Comparison of ENCODE assay signal across 20 mouse cellular contexts in the genomic region with DNA sequence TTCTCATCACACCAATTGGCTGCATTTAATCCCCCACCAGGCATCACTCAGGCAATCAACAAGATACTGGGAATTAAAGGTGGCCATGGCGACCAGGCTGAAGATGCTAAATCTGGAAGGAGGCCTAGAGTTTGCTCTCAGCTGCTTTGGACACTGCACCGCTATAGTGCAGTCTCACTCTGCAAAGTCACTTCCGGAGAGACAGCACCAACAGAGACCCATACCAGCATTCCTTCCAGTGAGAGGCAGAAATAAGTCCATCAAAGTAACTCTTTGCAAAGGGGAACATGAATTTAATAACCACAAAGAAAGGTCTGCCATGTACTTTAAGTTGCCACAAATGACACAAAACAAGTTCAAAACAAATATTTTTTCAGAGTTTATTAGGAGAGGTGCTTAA. TPM values are rescaled to one million over a fixed set of nuclear protein-coding genes. Genes with fewer than 3 reads are reported as not detected.
A peak's percentile ranks its signal among the peaks of the same experiment; 100 is the strongest.
DNase-seq lines count a peak whose midpoint lies in the region; ATAC-seq and TF ChIP-seq lines count a peak whose summit lies in the region.
"Had no signal": no experiment of that assay in that cellular context is flagged by ENCODE, and none has a peak within 500 bp of the region (broad histone marks: within the 10 kb centered on the region; RNA-seq: fewer than 3 reads in every experiment).

No protein-coding gene starts in this region.

- WGBS in heart, postnatal 0 days: 20% methylated on average over 3 of the region's 3 CpGs

- intact Hi-C loops in gastrocnemius, adult 2 months (cut with DNase I): no loop called here
- intact Hi-C loops in heart, postnatal 36 days (cut with DNase I): no loop called here

- TF ChIP-seq EP300 in heart, postnatal 0 days (IDR thresholded peaks at IDR 0.05; ENCODE audit: low read depth): no peak

- H3K36me3 ChIP-seq in heart, postnatal 0 days (replicated peaks; ENCODE audit: control insufficient read depth, insufficient read depth, low read length): 0 out of 2 replicates have a peak, but pooled peaks cover 3% of the 10 kb centered on the region

- 0 out of 2 replicates have a peak, but pooled peaks cover 3% of the 10 kb centered on the region for H3K4me1 ChIP-seq in heart, postnatal 0 days (ENCODE audit: control insufficient read depth, insufficient read depth)

- no peak for TF ChIP-seq CTCF in gastrocnemius, adult 2 months (IDR thresholded peaks at IDR 0.05)
- TF ChIP-seq CTCF in heart, postnatal 0 days (IDR thresholded peaks at IDR 0.05; ENCODE audit: low read depth): no peak

- H3K4me2 ChIP-seq in heart, postnatal 0 days (ENCODE audit: low read depth, low read length): 0 out of 2 replicates have a peak overlapping the region, but pooled peaks have one; percentile 7
- H3K4me2 ChIP-seq: forebrain, embryonic 13.5 days had no signal

- no peak for ATAC-seq in heart, postnatal 0 days (ENCODE audit: insufficient read depth, low read depth)
- peak; percentile 34 for ATAC-seq in granulocyte monocyte progenitor cell, adult 5-6 weeks (replicated peaks; ENCODE audit: poor library complexity, severe bottlenecking)
- ATAC-seq: forebrain, embryonic 13.5 days had no signal

- H3K9me3 ChIP-seq in heart, postnatal 0 days (replicated peaks; ENCODE audit: control insufficient read depth, low read length): no peaks in the 10 kb centered on the region
- H3K9me3 ChIP-seq: forebrain, embryonic 13.5 days had no signal

- no peak overlapping the region for H3K9ac ChIP-seq in heart, postnatal 0 days (replicated peaks; ENCODE audit: low read depth, low read length)
- H3K9ac ChIP-seq: forebrain, embryonic 13.5 days; liver, embryonic 14.5 days had no signal

- H3K27ac ChIP-seq in gastrocnemius, adult 2 months: peak overlapping the region; percentile 50
- H3K27ac ChIP-seq in heart, postnatal 0 days (ENCODE audit: low read depth): no peak overlapping the region
- H3K27ac ChIP-seq: forebrain, embryonic 13.5 days; liver, embryonic 14.5 days; macrophage had no signal

- no peak for DNase-seq in gastrocnemius, adult 2 months
- no peak for DNase-seq in gastrocnemius, postnatal 4 days (ENCODE audit: low spot score in 2 of 2)
- DNase-seq in heart, postnatal 0 days (ENCODE audit: low spot score): no peak
- DNase-seq in heart, postnatal 36 days: no peak
- DNase-seq in brain, adult 2 months (ENCODE audit: low read depth, low spot score): peak; percentile 14
- no peak for DNase-seq in ovary, adult 18-20 months (ENCODE audit: low spot score)
- DNase-seq: adrenal gland, postnatal 25 days; cerebellum, adult 2 months; gastrocnemius, postnatal 36 days; kidney, adult 8-10 months; kidney, postnatal 14 days; midbrain, embryonic 14.5 days; right cerebral cortex, postnatal 4 days; thymus, adult 2 months had no signal

- H3K27me3 ChIP-seq in heart, postnatal 0 days (ENCODE audit: control insufficient read depth, insufficient read depth, low read length): no peaks in the 10 kb centered on the region
- H3K27me3 ChIP-seq: CH12.LX; forebrain, embryonic 13.5 days had no signal

- peak overlapping the region; percentile 70 for H3K4me3 ChIP-seq in gastrocnemius, adult 2 months
- no peak overlapping the region for H3K4me3 ChIP-seq in heart, postnatal 0 days (ENCODE audit: low read depth, low read length)
- H3K4me3 ChIP-seq: forebrain, embryonic 13.5 days had no signal

RNA-seq across cellular contexts. Expression of gene Cd93, which starts 7.1 kb away (rescaled TPM):
- 10 to 100 TPM; 12.6 to 16.5 TPM for total RNA-seq in gastrocnemius, adult 2 months (2021)
- total RNA-seq in gastrocnemius, postnatal 4 days (2021): 100 to 1,000 TPM; 101 to 104 TPM
- total RNA-seq in heart, postnatal 0 days (2014; rRNA removed; ENCODE audit: low replicate concordance): 106 and 120 TPM in 2 replicates
- 21.1 and 21.2 TPM in 2 replicates for polyA plus RNA-seq in heart, postnatal 0 days (2015; fragmentation: Nextera tagmentation; extraction: Ambion mirVana)
- total RNA-seq in heart, postnatal 36 days (2021): 10 to 100 TPM; 65.4 to 68.0 TPM
- total RNA-seq in granulocyte monocyte progenitor cell, adult 5-6 weeks (2014; fragmentation: Nextera tagmentation): 148 and 150 TPM in 2 replicates
- 145 TPM in 2 replicates for total RNA-seq in granulocyte monocyte progenitor cell, adult 5-6 weeks (2017)
- total RNA-seq: MEL had no signal

RNA-seq across cellular contexts. Expression of gene Thbd, which starts 28.3 kb away (rescaled TPM):
- total RNA-seq in gastrocnemius, adult 2 months (2021): 10 to 100 TPM; 13.0 to 24.0 TPM
- total RNA-seq in gastrocnemius, postnatal 4 days (2021): 10 to 100 TPM; 20.6 to 23.7 TPM
- 50.6 and 52.6 TPM in 2 replicates for total RNA-seq in heart, postnatal 0 days (2014; rRNA removed; ENCODE audit: low replicate concordance)
- polyA plus RNA-seq in heart, postnatal 0 days (2015; fragmentation: Nextera tagmentation; extraction: Ambion mirVana): 15.6 and 16.5 TPM in 2 replicates
- 10 to 100 TPM; 38.4 to 51.7 TPM for total RNA-seq in heart, postnatal 36 days (2021)
- total RNA-seq in granulocyte monocyte progenitor cell, adult 5-6 weeks (2014; fragmentation: Nextera tagmentation): 9.7 and 14.6 TPM in 2 replicates
- total RNA-seq in granulocyte monocyte progenitor cell, adult 5-6 weeks (2017): 11.8 and 13.0 TPM in 2 replicates
- total RNA-seq: CH12.LX, MEL had no signal

RNA-seq across cellular contexts. Expression of gene Sstr4, which starts 41.1 kb away (rescaled TPM):
- total RNA-seq in gastrocnemius, adult 2 months (2021): under 1 TPM; 0.28 to 0.47 TPM
- under 1 TPM; 0.25 to 0.67 TPM for total RNA-seq in gastrocnemius, postnatal 4 days (2021)
- total RNA-seq in heart, postnatal 0 days (2014; rRNA removed; ENCODE audit: low replicate concordance): 0.31 and 4.4 TPM in 2 replicates
- polyA plus RNA-seq in heart, postnatal 0 days (2015; fragmentation: Nextera tagmentation; extraction: Ambion mirVana): 0.14 and 0.43 TPM in 2 replicates
- 1 to 10 TPM; 1.0 to 1.9 TPM for total RNA-seq in heart, postnatal 36 days (2021)
- not detected in 2 replicates for total RNA-seq in granulocyte monocyte progenitor cell, adult 5-6 weeks (2014; fragmentation: Nextera tagmentation)
- total RNA-seq in granulocyte monocyte progenitor cell, adult 5-6 weeks (2017): not detected in 2 replicates
- total RNA-seq: adrenal gland, postnatal 25 days; CH12.LX; MEL had no signal
- polyA plus RNA-seq: liver, embryonic 14.5 days; macrophage had no signal
